Mouse (Mus musculus): ENCODE results near the gene Dio1.

Dio1 gene

DNA sequence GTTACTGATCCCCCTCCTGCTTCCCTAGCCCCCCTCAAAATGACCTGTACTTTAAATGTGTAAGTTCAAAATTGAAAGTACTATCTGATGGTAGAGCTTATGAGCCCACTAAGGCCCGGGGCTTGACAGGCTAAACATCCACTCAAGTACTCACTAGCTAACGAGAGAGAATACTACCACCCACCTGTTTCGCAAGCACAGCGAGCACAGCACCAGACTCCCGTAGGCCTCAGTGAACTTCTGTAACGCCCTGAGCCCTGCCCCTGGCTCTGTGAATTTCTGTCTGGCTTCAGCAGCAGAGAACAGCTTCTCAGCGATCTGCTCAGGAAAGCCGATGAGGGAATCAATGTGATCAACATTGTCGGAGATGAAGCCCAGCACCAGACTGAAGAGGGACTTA, 59.9 kb downstream of the Dio1 start:
- no peak for DNase-seq (ENCODE audit: low read depth, low spot score)

DNA sequence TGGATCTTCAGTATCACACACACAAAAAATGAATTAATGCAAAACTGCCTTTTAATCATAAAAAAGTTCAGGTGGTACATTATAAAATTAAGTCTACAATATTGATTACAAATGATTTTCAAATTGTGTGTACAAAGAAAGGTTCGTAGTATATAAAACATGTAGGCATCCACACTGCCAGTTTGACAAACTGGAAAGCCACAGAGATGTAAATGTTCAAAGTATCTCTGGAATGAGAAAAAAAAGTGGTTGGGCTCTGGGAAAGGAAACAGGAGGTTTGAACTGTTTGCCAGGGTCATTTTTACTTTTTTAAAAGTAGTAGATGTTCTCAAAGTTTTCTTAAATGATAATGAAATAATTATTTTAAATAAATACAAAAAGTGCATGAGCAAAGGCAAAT, 60.9 kb downstream of the Dio1 start:
- no peak for DNase-seq (ENCODE audit: low read depth, low spot score)

DNA sequence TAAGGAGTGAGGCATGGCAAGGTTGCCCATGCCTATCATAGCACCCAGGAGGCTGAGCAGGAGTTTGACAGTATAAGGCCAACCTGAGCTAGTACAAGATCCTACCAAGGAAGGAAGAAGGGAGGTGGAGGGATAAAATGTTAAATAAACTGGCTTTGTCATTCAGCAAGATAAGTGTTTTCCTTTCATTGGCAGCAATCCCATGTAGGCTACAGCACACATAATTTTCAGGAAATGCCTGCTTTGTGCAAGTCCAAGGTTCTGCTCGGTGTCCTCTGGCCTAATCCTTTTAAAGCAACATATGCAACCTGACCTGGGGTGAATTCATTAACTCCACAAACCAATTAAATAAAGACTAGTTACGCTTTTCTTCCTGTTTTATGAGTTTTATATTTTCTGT, 61.6 kb downstream of the Dio1 start:
- no peak for DNase-seq (ENCODE audit: low read depth, low spot score)

DNA sequence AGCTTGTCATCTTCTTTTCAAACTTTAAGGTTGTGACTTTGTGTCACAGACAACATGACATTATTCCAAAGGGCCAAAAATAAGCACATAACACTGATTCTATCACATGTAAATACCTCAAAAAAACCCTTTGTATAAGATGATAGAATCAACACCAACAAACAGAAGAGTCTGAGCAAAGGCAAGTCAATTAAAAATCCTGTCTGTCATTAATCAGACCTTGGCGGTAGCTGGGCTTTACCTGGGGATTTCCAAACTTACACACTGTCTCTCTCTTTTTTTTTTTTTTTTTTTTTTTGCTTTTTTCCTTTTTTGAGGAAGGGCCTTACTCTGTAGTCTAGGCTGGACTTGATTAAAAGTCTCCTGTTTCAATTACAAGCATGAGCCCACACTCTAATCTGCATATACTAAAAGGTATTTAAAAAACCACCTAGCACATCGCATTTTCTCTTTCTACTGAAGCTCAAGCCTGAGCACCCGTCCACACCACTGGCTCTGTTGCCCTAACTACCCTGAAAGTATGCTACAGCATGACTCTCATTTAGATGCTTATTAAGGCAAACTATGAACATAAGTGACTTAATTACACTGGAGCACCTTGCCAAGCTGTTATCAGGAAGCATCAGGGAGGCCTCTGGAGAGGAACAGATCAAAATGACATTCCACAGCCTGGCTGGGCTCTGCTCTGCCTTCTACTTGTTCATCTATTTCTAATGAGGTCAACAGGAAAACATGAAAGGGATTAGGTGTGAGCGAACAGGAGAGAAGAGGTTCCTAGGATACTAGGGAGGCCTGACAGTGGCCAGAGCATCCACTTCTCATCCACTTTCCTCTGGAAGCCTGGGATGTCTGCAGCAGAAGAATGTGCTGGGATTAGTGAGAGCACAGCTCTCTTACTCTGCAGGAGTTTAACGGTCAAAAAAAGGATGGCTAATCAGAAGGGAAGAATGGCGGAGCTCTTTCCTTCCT, 63.3 kb downstream of the Dio1 start:
- DNase-seq (ENCODE audit: low read depth, low spot score) = no peak

Measured in c-Kit-negative CD71-positive TER-119-positive erythroid progenitor cells, embryonic 14.5 days (primary cell).